Mouse (Mus musculus): ENCODE data around the gene Bcl2l13. TPM values are rescaled to one million over a fixed set of nuclear protein-coding genes. Genes with fewer than 3 reads are reported as not detected.

Gene Bcl2l13
- polyA plus RNA-seq, 1 experiment from 2014 or later: 25.7 TPM

GRCm38 (mm10) chr6:120941084-120941481, 105.1 kb downstream of the Bcl2l13 start:
- H3K4me3 ChIP-seq (replicated peaks): no peak overlapping the region
- WGBS: 77% methylated on average over 7 of the region's 7 CpGs

GRCm38 (mm10) chr6:120941575-120941974, 105.6 kb downstream of the Bcl2l13 start:
- Histone ChIP-seq H3K4me3 (replicated peaks) (no peak overlapping the region), H3K27me3 (replicated peaks) (no peaks in the 10 kb centered on the region), H3K4me2 (replicated peaks) (no peak overlapping the region), H3K9me3 (no peaks in the 10 kb centered on the region), H3K4me1 (replicated peaks) (no peaks in the 10 kb centered on the region), H3K9ac (no peak overlapping the region), H3K27ac (no peak overlapping the region), H3K36me3 (no peaks in the 10 kb centered on the region)
- WGBS: 90% methylated on average over 13 of the region's 13 CpGs
- ATAC-seq: no peak

More at GRCm38 (mm10) chr6:120941084-120941481, 105.1 kb downstream of the Bcl2l13 start:
- H3K36me3 ChIP-seq: no peaks in the 10 kb centered on the region
- no peaks in the 10 kb centered on the region for H3K9me3 ChIP-seq
- H3K4me1 ChIP-seq (replicated peaks): no peaks in the 10 kb centered on the region
- no peak overlapping the region for H3K9ac ChIP-seq
- no peaks in the 10 kb centered on the region for H3K27me3 ChIP-seq (replicated peaks)
- H3K27ac ChIP-seq: no peak overlapping the region
- no peak overlapping the region for H3K4me2 ChIP-seq (replicated peaks)
- ATAC-seq: no peak

Other genes with a start within 250 kb of the Bcl2l13 start
- 0.88 and 1.2 TPM in 2 replicates for gene Cecr2, start 169.8 kb upstream of the Bcl2l13 start, polyA plus RNA-seq (2015; fragmentation: Nextera tagmentation; extraction: Ambion mirVana)
- gene Slc25a18, start 62.6 kb upstream of the Bcl2l13 start, polyA plus RNA-seq (2015; fragmentation: Nextera tagmentation; extraction: Ambion mirVana): 0.09 and 0.10 TPM in 2 replicates
- gene Atp6v1e1, start 13.4 kb upstream of the Bcl2l13 start, polyA plus RNA-seq (2015; fragmentation: Nextera tagmentation; extraction: Ambion mirVana): 150 and 155 TPM in 2 replicates
- 20.9 and 21.0 TPM in 2 replicates for gene Bid, start 80.6 kb downstream of the Bcl2l13 start, polyA plus RNA-seq (2015; fragmentation: Nextera tagmentation; extraction: Ambion mirVana)

Data from intestine, embryonic 15.5 days (tissue).